Mouse (Mus musculus) liver, embryonic 14.5 days (tissue): ENCODE results near the gene Cst11. TPM values are rescaled to one million over a fixed set of nuclear protein-coding genes. Genes with fewer than 3 reads are reported as not detected.

Experiments used
- ATAC-seq: fragments of 200-750 bp; cut with Nextera tagmentation; 2 replicates; pipeline ENCODE4 v1.8.0; 2017; ENCODE audit warnings: moderate number of reproducible peaks, mild to moderate bottlenecking, moderate library complexity; ENCODE audit not compliant: insufficient read depth
- DNase-seq, 3 experiments: peaks; one replicate each; pipeline ENCODE4 v3.0.0-alpha.2; 2012 to 2013; ENCODE audit warnings: low read depth in 3 of 3, low spot score in 3 of 3
- H3K27ac ChIP-seq: fragments of 300-500 bp; sonication (generic); 2 replicates; pipeline ENCODE4 v1.5.1; 2014; ENCODE audit warnings: moderate library complexity, mild to moderate bottlenecking, control low read depth, inconsistent platforms
- H3K27me3 ChIP-seq: fragments of 300-500 bp; sonication (generic); 2 replicates; pipeline ENCODE4 v1.6.1; 2014; ENCODE audit warnings: mild to moderate bottlenecking, low read length, moderate library complexity; ENCODE audit not compliant: control insufficient read depth, insufficient read depth
- H3K36me3 ChIP-seq: fragments of 300-500 bp; sonication (generic); replicated peaks from 2 replicates; pipeline ENCODE4 v1.6.1; 2014; ENCODE audit warnings: low read depth; ENCODE audit not compliant: control insufficient read depth, insufficient read depth
- H3K4me1 ChIP-seq, 2 experiments: fragments of 200-500 bp in 1 of 2; fragments of 300-500 bp in 1 of 2; sonication (generic) in 1 of 2; replicated peaks; 2 replicates each; pipeline ENCODE4 v1.6.1; 2012 to 2014; ENCODE audit warnings: antibody characterized with exemption in 1 of 2, inconsistent platforms in 1 of 2, low read length in 1 of 2; ENCODE audit not compliant: control insufficient read depth in 2 of 2, insufficient read depth in 2 of 2
- H3K4me2 ChIP-seq: fragments of 300-500 bp; sonication (generic); 2 replicates; pipeline ENCODE4 v1.6.1; 2014; ENCODE audit warnings: low read depth, mild to moderate bottlenecking, control low read depth, moderate library complexity
- H3K4me3 ChIP-seq, 2 experiments: fragments of 200-500 bp in 1 of 2; fragments of 300-500 bp in 1 of 2; sonication (generic) in 1 of 2; 2 replicates each; pipeline ENCODE4 v1.5.1; 2012 to 2014; ENCODE audit warnings: low read depth in 2 of 2, low read length in 2 of 2, mild to moderate bottlenecking in 2 of 2, control low read depth in 1 of 2, inconsistent platforms in 1 of 2, moderate library complexity in 1 of 2; ENCODE audit not compliant: insufficient read depth in 1 of 2
- H3K9ac ChIP-seq: fragments of 300-500 bp; sonication (generic); replicated peaks from 2 replicates; pipeline ENCODE4 v1.6.1; 2014; ENCODE audit warnings: mild to moderate bottlenecking, control low read depth, moderate library complexity
- H3K9me3 ChIP-seq: fragments of 300-500 bp; sonication (generic); 2 replicates; pipeline ENCODE4 v1.6.1; 2016; ENCODE audit warnings: low read length, mixed read lengths; ENCODE audit not compliant: control insufficient read depth
- CTCF ChIP-seq: IDR thresholded peaks from 2 replicates; pipeline ENCODE4 v1.5.1; 2016; ENCODE audit warnings: antibody characterized with exemption, low read depth, control low read depth
- EP300 ChIP-seq: IDR thresholded peaks from 2 replicates; pipeline ENCODE4 v1.6.1; 2016; ENCODE audit warnings: antibody characterized with exemption, low read depth
- WGBS: fragments of 180-500 bp; shearing (Covaris S2); extraction: QIAGEN DNeasy Blood & Tissue Kit; methylation state at CpG from one replicate; pipeline ENCODE4 v1.1.7; 2014; ENCODE audit not compliant: insufficient replicate concordance; 5-methylcytosine and 5-hydroxymethylcytosine counted together
- polyA plus RNA-seq, 2 experiments: library from polyadenylated mRNA; depleted of rRNA in 1 of 2; stranded (reverse) in 1 of 2; unstranded in 1 of 2; fragments of >200 nt; fragmentation: Nextera tagmentation in 1 of 2; extraction: Ambion mirVana in 1 of 2; gene quantifications; 2 replicates each; pipeline versions ENCODE4 v1.2.1 to v1.2.3; 2012 to 2014

Cst11 gene
- polyA plus RNA-seq, 2 experiments: not detected

DNA sequence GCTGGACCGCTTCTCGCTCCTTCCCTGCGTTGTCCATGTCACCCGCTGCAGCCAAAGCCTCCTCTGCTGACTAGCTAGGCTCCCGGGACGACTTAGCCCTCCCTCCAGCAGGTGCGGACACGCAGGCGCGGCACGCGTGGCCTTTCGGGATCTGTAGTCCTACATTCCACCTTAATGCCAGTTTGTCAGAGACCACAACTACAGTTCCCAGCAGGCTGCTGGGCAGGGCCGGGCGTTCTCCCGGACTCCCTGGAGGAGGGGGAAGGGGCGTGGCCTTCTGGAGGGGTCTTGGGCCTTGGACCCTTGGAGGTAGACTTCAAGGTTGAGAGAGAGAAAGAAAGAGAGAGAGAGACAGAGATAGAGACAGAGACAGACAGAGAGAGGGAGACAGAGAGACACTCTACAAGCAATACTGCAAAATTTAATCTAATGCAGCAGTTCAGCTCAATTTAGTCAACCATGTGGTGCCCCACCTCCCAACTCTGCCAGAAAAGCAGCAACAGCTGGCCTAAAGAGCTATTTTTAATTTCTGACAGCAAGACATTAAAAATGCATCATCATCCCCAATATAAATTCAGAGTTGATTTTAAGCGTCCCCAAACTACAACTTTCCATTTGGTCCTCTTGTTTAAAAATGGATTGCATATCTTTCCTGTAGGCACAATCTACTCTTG, 38.8 kb downstream of the Cst11 start, which contains the start of gene Napb:
TSS of gene Napb (minus strand) at position 141 of the 674 bp plus-strand sequence.
- Histone ChIP-seq H3K4me2 (peak within 1 kb of the TSS; percentile 75), H3K9ac (peak within 1 kb of the TSS; percentile 49), H3K4me3 (peak within 1 kb of the TSS; percentile 62 to 69), H3K27me3 (no peaks in the 10 kb centered on the region), H3K9me3 (no peaks in the 10 kb centered on the region), H3K4me1 (peaks cover 0 to 2% of the 10 kb centered on the region in 2 experiments; a peak in 2 of 4 replicates), H3K36me3 (no peaks in the 10 kb centered on the region), H3K27ac (no peak within 1 kb of the TSS)
- WGBS: 4% methylated on average over 18 of the region's 18 CpGs
- TF ChIP-seq CTCF (no peak), EP300 (no peak)
- peak; percentile 47 to 57 (median 52) for DNase-seq
- ATAC-seq: peak; percentile 95

DNA sequence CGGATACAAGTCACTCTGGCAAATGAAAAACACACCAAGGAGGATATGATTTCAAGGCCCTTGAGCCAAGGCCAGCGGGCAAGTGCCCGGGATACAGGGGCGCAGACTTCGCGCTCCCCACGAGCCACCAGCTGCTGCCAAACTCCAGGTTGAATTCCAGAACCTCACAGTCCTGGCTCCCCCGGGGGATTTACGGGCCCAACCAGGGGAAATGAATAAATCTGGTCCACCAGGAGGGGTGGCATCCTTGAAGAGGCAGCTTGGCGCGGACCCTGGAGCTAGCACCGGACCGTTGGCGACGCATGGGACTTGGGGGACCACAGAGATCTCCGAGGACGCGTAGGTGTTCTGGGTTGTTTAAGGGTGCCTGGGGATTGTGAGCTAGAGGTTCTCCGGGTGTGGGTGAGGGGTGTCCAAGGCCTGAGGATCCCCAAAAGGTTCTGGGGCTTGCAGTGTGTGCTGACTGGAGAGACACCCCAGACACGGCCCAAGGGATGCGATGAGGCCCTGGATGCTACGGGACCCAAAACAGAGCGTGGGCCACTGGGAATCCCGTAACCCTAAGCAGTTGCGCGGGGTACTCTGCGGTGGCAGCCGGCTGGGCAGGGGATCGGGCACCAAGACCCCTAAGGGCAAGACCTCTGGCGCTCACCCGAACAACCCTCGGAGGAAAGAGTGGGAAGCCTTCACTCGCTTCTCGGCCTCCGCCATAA, 39.5 kb downstream of the Cst11 start:
- H3K9ac ChIP-seq: peak overlapping the region; percentile 49
- WGBS: 3% methylated on average over 35 of the region's 35 CpGs
- no peak overlapping the region for H3K27ac ChIP-seq
- H3K4me2 ChIP-seq: peak overlapping the region; percentile 75
- TF ChIP-seq CTCF: no peak
- TF ChIP-seq EP300: no peak
- no peaks in the 10 kb centered on the region for H3K9me3 ChIP-seq
- no peaks in the 10 kb centered on the region for H3K36me3 ChIP-seq
- H3K27me3 ChIP-seq: no peaks in the 10 kb centered on the region
- DNase-seq (no peak), ATAC-seq (peak; percentile 36)
- peaks cover 0 to 2% of the 10 kb centered on the region in 2 experiments; a peak in 2 of 4 replicates for H3K4me1 ChIP-seq
- peak overlapping the region; percentile 62 to 69 for H3K4me3 ChIP-seq

DNA sequence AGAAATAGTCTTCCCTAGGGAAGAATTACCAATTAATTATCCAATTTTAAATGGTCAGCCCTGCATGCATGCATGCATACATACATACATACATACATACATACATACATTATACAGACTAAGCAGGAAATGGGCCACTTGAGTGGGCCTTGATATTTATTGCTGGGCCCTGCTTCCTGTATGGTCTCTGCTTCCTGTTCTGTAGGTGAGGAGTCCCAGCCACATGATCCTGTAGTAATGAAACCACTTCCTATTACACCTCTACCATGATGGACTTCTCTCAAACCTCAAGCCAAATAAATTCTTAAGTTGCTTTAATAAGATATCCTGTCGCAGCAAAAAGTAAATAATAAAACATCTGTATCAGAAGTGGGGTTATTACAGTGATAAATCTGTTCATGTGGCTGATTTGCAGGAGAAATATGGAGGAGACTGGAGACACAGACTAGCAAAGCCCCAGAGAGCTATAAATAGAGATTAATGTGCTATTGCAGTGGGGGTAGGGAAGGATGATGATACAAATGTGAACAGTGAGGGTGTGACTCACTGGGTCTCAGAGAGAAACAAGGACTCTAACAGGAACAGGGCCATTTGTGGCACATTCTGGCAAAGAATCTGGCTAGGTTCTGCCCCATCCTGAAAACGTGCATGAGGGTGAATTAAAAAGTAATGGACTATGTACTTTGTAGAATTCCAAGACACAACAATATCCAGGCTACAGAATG, 51.9 kb downstream of the Cst11 start:
- Histone ChIP-seq H3K4me1 (no peaks in the 10 kb centered on the region), H3K4me3 (no peak overlapping the region), H3K9ac (no peak overlapping the region), H3K27ac (no peak overlapping the region), H3K9me3 (no peaks in the 10 kb centered on the region), H3K27me3 (no peaks in the 10 kb centered on the region), H3K4me2 (no peak overlapping the region), H3K36me3 (no peaks in the 10 kb centered on the region)
- 34% methylated on average over 2 of the region's 2 CpGs for WGBS
- TF ChIP-seq CTCF: no peak
- DNase-seq (no peak), ATAC-seq (no peak)

Other genes starting within 250 kb of the Cst11 start
- gene Nxt1, start 98.9 kb downstream of the Cst11 start, polyA plus RNA-seq (2012; rRNA removed): 34.8 and 43.9 TPM in 2 replicates
- gene Nxt1, start 98.9 kb downstream of the Cst11 start, polyA plus RNA-seq (2014; fragmentation: Nextera tagmentation; extraction: Ambion mirVana): 61.9 and 63.6 TPM in 2 replicates
- gene Gzf1, start 90.5 kb downstream of the Cst11 start, polyA plus RNA-seq (2012; rRNA removed): 3.9 and 5.1 TPM in 2 replicates
- 7.4 and 7.9 TPM in 2 replicates for gene Gzf1, start 90.5 kb downstream of the Cst11 start, polyA plus RNA-seq (2014; fragmentation: Nextera tagmentation; extraction: Ambion mirVana)
- gene Napb, start 39.0 kb downstream of the Cst11 start, polyA plus RNA-seq (2012; rRNA removed): 0.30 and 0.36 TPM in 2 replicates
- gene Napb, start 39.0 kb downstream of the Cst11 start, polyA plus RNA-seq (2014; fragmentation: Nextera tagmentation; extraction: Ambion mirVana): 0.09 and 0.14 TPM in 2 replicates
- gene Cstl1, start 21.1 kb downstream of the Cst11 start, polyA plus RNA-seq (2012; rRNA removed): not detected in 2 replicates
- gene Cstl1, start 21.1 kb downstream of the Cst11 start, polyA plus RNA-seq (2014; fragmentation: Nextera tagmentation; extraction: Ambion mirVana): not detected in 2 replicates
- gene 8030411F24Rik, start 10.5 kb upstream of the Cst11 start, polyA plus RNA-seq (2012; rRNA removed): not detected in 2 replicates
- gene 8030411F24Rik, start 10.5 kb upstream of the Cst11 start, polyA plus RNA-seq (2014; fragmentation: Nextera tagmentation; extraction: Ambion mirVana): not detected in 2 replicates
- not detected in 2 replicates for gene Cst12, start 17.9 kb upstream of the Cst11 start, polyA plus RNA-seq (2012; rRNA removed)
- not detected in 2 replicates for gene Cst12, start 17.9 kb upstream of the Cst11 start, polyA plus RNA-seq (2014; fragmentation: Nextera tagmentation; extraction: Ambion mirVana)
- gene Cst8, start 27.3 kb upstream of the Cst11 start, polyA plus RNA-seq (2012; rRNA removed): 0.10 TPM in 1 of 2 replicates, not detected in the other
- gene Cst8, start 27.3 kb upstream of the Cst11 start, polyA plus RNA-seq (2014; fragmentation: Nextera tagmentation; extraction: Ambion mirVana): 0.27 TPM in 1 of 2 replicates, not detected in the other
- not detected in 2 replicates for gene Cst13, start 48.6 kb upstream of the Cst11 start, polyA plus RNA-seq (2012; rRNA removed)
- not detected in 2 replicates for gene Cst13, start 48.6 kb upstream of the Cst11 start, polyA plus RNA-seq (2014; fragmentation: Nextera tagmentation; extraction: Ambion mirVana)
- gene Cst9, start 63.6 kb upstream of the Cst11 start, polyA plus RNA-seq (2012; rRNA removed): 0.09 and 0.11 TPM in 2 replicates
- gene Cst9, start 63.6 kb upstream of the Cst11 start, polyA plus RNA-seq (2014; fragmentation: Nextera tagmentation; extraction: Ambion mirVana): 0.39 TPM in 1 of 2 replicates, not detected in the other
- not detected in 2 replicates for gene 9230104L09Rik, start 93.5 kb upstream of the Cst11 start, polyA plus RNA-seq (2012; rRNA removed)
- not detected in 2 replicates for gene 9230104L09Rik, start 93.5 kb upstream of the Cst11 start, polyA plus RNA-seq (2014; fragmentation: Nextera tagmentation; extraction: Ambion mirVana)
- 93.7 and 106 TPM in 2 replicates for gene Cst3, start 104.2 kb upstream of the Cst11 start, polyA plus RNA-seq (2012; rRNA removed)
- gene Cst3, start 104.2 kb upstream of the Cst11 start, polyA plus RNA-seq (2014; fragmentation: Nextera tagmentation; extraction: Ambion mirVana): 157 and 165 TPM in 2 replicates
- gene Gm1330, start 231.8 kb upstream of the Cst11 start, polyA plus RNA-seq (2012; rRNA removed): not detected in 2 replicates
- gene Gm1330, start 231.8 kb upstream of the Cst11 start, polyA plus RNA-seq (2014; fragmentation: Nextera tagmentation; extraction: Ambion mirVana): not detected in 2 replicates
- gene Gm10750, start 245.7 kb upstream of the Cst11 start, polyA plus RNA-seq (2012; rRNA removed): not detected in 2 replicates
- not detected in 2 replicates for gene Gm10750, start 245.7 kb upstream of the Cst11 start, polyA plus RNA-seq (2014; fragmentation: Nextera tagmentation; extraction: Ambion mirVana)